Mouse (Mus musculus) megakaryocyte, embryonic 14.5 days (primary cell): ENCODE measurements around the gene Dock2.

Source experiments
- FLI1 ChIP-seq: IDR thresholded peaks from 2 replicates; pipeline ENCODE4 v1.6.1; 2012; ENCODE audit warnings: low read length, inconsistent platforms, mixed read lengths
- GATA1 ChIP-seq: IDR thresholded peaks from 3 replicates; pipeline ENCODE4 v1.6.1; 2012; ENCODE audit warnings: mixed read lengths, low read length, inconsistent platforms, borderline replicate concordance

DNA sequence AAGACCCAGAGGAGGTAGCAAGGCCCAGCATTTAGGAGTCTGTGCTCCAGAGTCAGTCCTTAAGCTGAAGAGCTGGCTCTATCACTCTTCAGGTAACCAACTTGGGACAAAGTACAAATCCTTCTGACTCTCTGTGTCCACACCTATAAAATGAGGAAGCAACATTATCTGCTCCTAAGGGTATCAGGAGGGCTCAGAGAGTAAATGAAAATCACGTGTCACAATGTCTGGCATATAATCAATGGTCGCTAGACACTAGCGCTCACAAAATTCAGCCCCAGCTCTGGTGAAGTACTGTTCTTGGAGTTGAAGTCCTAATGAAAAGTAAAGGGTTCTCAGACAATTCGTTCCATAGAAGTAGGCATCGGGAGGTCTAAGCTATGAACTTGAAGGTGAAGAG is 386.0 kb downstream of the Dock2 start:
- TF ChIP-seq GATA1 (no peak), FLI1 (no peak)
